8 mouse cellular contexts compared by ENCODE assay signal in the genomic region with DNA sequence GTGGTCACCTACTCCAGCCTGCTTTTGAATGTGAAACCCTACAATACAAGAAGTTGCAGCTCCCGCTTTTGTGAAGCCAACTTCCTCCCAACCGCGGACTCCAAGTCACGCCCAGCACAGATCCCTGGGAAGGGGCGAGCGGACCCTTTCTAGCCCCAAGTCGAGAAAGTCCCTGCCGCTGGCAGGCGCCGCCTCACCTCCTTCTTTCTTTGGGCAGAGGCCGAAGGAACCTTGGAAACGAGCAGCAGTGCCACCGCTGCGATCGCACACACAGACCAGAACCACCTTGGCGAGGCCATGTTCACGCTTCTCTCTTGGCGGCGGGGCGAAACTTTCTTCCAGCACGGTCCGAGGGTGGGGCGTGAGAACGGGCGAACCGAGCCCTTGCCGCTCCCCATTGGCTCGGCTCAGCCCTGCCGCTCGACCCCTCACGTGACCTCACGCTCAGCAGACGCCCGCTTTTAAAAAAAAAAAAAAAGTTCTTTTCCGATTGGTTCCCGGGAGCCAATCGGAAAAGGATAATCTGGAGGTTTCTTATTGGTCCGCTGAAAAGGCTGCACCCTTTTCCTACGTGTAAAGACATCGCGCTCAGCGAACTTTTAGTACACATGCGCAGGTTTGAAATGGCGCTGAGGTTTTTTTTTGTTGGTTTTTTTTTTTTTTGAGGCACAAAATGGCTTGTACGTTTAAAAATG. TPM values are rescaled to one million over a fixed set of nuclear protein-coding genes. Genes with fewer than 3 reads are reported as not detected.
A peak's percentile ranks its signal among the peaks of the same experiment; 100 is the strongest.
DNase-seq lines count a peak whose midpoint lies in the region; ATAC-seq and TF ChIP-seq lines count a peak whose summit lies in the region.

Gene Magt1 (minus strand): TSS at position 442 of the 695 bp plus-strand sequence.

- H3K27ac ChIP-seq in forebrain, embryonic 12.5 days: peak within 1 kb of the TSS; percentile 83
- H3K27ac ChIP-seq in heart, postnatal 0 days (ENCODE audit: low read depth): peak within 1 kb of the TSS; percentile 94
- peak within 1 kb of the TSS; percentile 94 for H3K27ac ChIP-seq in liver, postnatal 0 days (ENCODE audit: low read depth)
- H3K27ac ChIP-seq in neural tube, embryonic 14.5 days (ENCODE audit: low read depth, low read length): peak within 1 kb of the TSS; percentile 74

- H3K36me3 ChIP-seq in E14TG2a.4 (ENCODE audit: insufficient read depth, low read length): no peaks in the 10 kb centered on the region
- no peaks in the 10 kb centered on the region for H3K36me3 ChIP-seq in forebrain, embryonic 12.5 days (replicated peaks)
- no peaks in the 10 kb centered on the region for H3K36me3 ChIP-seq in heart, postnatal 0 days (replicated peaks; ENCODE audit: control insufficient read depth, insufficient read depth, low read length)
- no peaks in the 10 kb centered on the region for H3K36me3 ChIP-seq in liver, postnatal 0 days (replicated peaks; ENCODE audit: insufficient read depth, low read length)
- H3K36me3 ChIP-seq in neural tube, embryonic 14.5 days (ENCODE audit: control insufficient read depth, insufficient read depth, low read length): no peaks in the 10 kb centered on the region

- H3K4me1 ChIP-seq in E14TG2a.4 (replicated peaks; ENCODE audit: low read depth, low read length): peaks cover 23% of the 10 kb centered on the region
- no peaks in the 10 kb centered on the region; the same call in 1 of the 2 replicates for H3K4me1 ChIP-seq in forebrain, embryonic 12.5 days
- H3K4me1 ChIP-seq in heart, postnatal 0 days (ENCODE audit: control insufficient read depth, insufficient read depth): no peaks in the 10 kb centered on the region; the same call in 1 of the 2 replicates
- peaks cover 8% of the 10 kb centered on the region for H3K4me1 ChIP-seq in liver, postnatal 0 days (ENCODE audit: insufficient read depth)
- no peaks in the 10 kb centered on the region for H3K4me1 ChIP-seq in neural tube, embryonic 14.5 days (ENCODE audit: control insufficient read depth, insufficient read depth, low read length)

- peak within 1 kb of the TSS; percentile 51 for H3K4me2 ChIP-seq in forebrain, embryonic 12.5 days
- H3K4me2 ChIP-seq in heart, postnatal 0 days (ENCODE audit: low read depth, low read length): peak within 1 kb of the TSS; percentile 67
- H3K4me2 ChIP-seq in liver, postnatal 0 days (ENCODE audit: low read depth, low read length): peak within 1 kb of the TSS; percentile 73
- peak within 1 kb of the TSS; percentile 46 for H3K4me2 ChIP-seq in neural tube, embryonic 14.5 days (ENCODE audit: low read depth, low read length)

- H3K27me3 ChIP-seq in E14TG2a.4 (ENCODE audit: insufficient read depth, low read length): no peaks in the 10 kb centered on the region
- H3K27me3 ChIP-seq in forebrain, embryonic 12.5 days: no peaks in the 10 kb centered on the region; the same call in 1 of the 2 replicates
- no peaks in the 10 kb centered on the region for H3K27me3 ChIP-seq in heart, postnatal 0 days (ENCODE audit: control insufficient read depth, insufficient read depth, low read length)
- no peaks in the 10 kb centered on the region for H3K27me3 ChIP-seq in liver, postnatal 0 days (ENCODE audit: insufficient read depth, low read length)
- no peaks in the 10 kb centered on the region for H3K27me3 ChIP-seq in neural tube, embryonic 14.5 days (ENCODE audit: control insufficient read depth, insufficient read depth, low read length)

- TF ChIP-seq EP300 in heart, postnatal 0 days (IDR thresholded peaks at IDR 0.05; ENCODE audit: low read depth): no peak
- 0 out of 2 replicates have a peak, but pooled peaks have one; percentile 51 for TF ChIP-seq EP300 in liver, postnatal 0 days (IDR thresholded peaks at IDR 0.05; ENCODE audit: low read depth)

- peak; percentile 95 for ATAC-seq in forebrain, embryonic 12.5 days (ENCODE audit: low FRiP score)
- ATAC-seq in heart, postnatal 0 days (ENCODE audit: insufficient read depth, low read depth): peak; percentile 93
- peak; percentile 95 for ATAC-seq in liver, postnatal 0 days
- ATAC-seq in neural tube, embryonic 14.5 days (ENCODE audit: low read depth): peak; percentile 92

- 12% methylated on average over 44 of the region's 45 CpGs for WGBS in forebrain, embryonic 12.5 days
- 13% methylated on average over 45 of the region's 45 CpGs for WGBS in heart, postnatal 0 days
- 14% methylated on average over 45 of the region's 45 CpGs for WGBS in large intestine, adult 2 months
- WGBS in liver, postnatal 0 days (ENCODE audit: insufficient replicate concordance): 11% methylated on average over 45 of the region's 45 CpGs
- WGBS in neural tube, embryonic 14.5 days: 12% methylated on average over 42 of the region's 45 CpGs

- peak within 1 kb of the TSS; percentile 87 for H3K4me3 ChIP-seq in E14TG2a.4 (replicated peaks; ENCODE audit: low read length)
- peak within 1 kb of the TSS; percentile 55 for H3K4me3 ChIP-seq in forebrain, embryonic 12.5 days (replicated peaks)
- H3K4me3 ChIP-seq in heart, postnatal 0 days (ENCODE audit: low read depth, low read length): peak within 1 kb of the TSS; percentile 71
- H3K4me3 ChIP-seq in liver, postnatal 0 days (ENCODE audit: low read depth, low read length): peak within 1 kb of the TSS; percentile 71
- peak within 1 kb of the TSS; percentile 50 for H3K4me3 ChIP-seq in neural tube, embryonic 14.5 days (ENCODE audit: low read depth, low read length)

- TF ChIP-seq CTCF in E14TG2a.4 (conservative IDR thresholded peaks at IDR 0.05; ENCODE audit: low read length): no peak
- no peak for TF ChIP-seq CTCF in heart, postnatal 0 days (IDR thresholded peaks at IDR 0.05; ENCODE audit: low read depth)
- no peak for TF ChIP-seq CTCF in liver, postnatal 0 days (IDR thresholded peaks at IDR 0.05; ENCODE audit: low read depth)

- H3K9ac ChIP-seq in forebrain, embryonic 12.5 days: peak within 1 kb of the TSS; percentile 57
- peak within 1 kb of the TSS; percentile 65 for H3K9ac ChIP-seq in heart, postnatal 0 days (replicated peaks; ENCODE audit: low read depth, low read length)
- peak within 1 kb of the TSS; percentile 74 for H3K9ac ChIP-seq in liver, postnatal 0 days (replicated peaks)
- peak within 1 kb of the TSS; percentile 41; the same call in 1 of the 2 replicates for H3K9ac ChIP-seq in neural tube, embryonic 14.5 days (replicated peaks; ENCODE audit: low read depth, low read length)

- H3K9me3 ChIP-seq in E14TG2a.4 (ENCODE audit: low read length): no peaks in the 10 kb centered on the region
- no peaks in the 10 kb centered on the region for H3K9me3 ChIP-seq in forebrain, embryonic 12.5 days
- no peaks in the 10 kb centered on the region for H3K9me3 ChIP-seq in heart, postnatal 0 days (replicated peaks; ENCODE audit: control insufficient read depth, low read length)
- no peaks in the 10 kb centered on the region for H3K9me3 ChIP-seq in liver, postnatal 0 days (ENCODE audit: low read length)
- no peaks in the 10 kb centered on the region for H3K9me3 ChIP-seq in neural tube, embryonic 14.5 days (ENCODE audit: control insufficient read depth, low read length)

- DNase-seq in c-Kit-positive CD71-positive TER-119-positive erythroid progenitor cells, embryonic 14.5 days (ENCODE audit: low spot score): peak; percentile 81
- DNase-seq in heart, postnatal 0 days (ENCODE audit: low spot score): peak; percentile 89
- DNase-seq in large intestine, adult 2 months (ENCODE audit: low read depth, low spot score): no peak
- DNase-seq in liver, postnatal 0 days: peak; percentile 89
- DNase-seq in testis, postnatal 10 days (ENCODE audit: low spot score): peak; percentile 84

RNA-seq across cellular contexts. Expression of gene Magt1, which starts in this region (rescaled TPM):
- 33.5 and 38.3 TPM in 2 replicates for polyA plus RNA-seq in forebrain, embryonic 12.5 days (2016; fragmentation: Nextera tagmentation; extraction: Ambion mirVana)
- 32.5 and 39.5 TPM in 2 replicates for total RNA-seq in heart, postnatal 0 days (2014; rRNA removed; ENCODE audit: low replicate concordance)
- 24.2 and 28.0 TPM in 2 replicates for polyA plus RNA-seq in heart, postnatal 0 days (2015; fragmentation: Nextera tagmentation; extraction: Ambion mirVana)
- polyA plus RNA-seq in large intestine, adult 2 months (2012; rRNA removed): 10.3 and 12.6 TPM in 2 replicates
- 21.7 and 22.3 TPM in 2 replicates for polyA plus RNA-seq in liver, postnatal 0 days (2015; fragmentation: Nextera tagmentation; extraction: Ambion mirVana)
- 17.1 and 27.3 TPM in 2 replicates for polyA plus RNA-seq in neural tube, embryonic 14.5 days (2014; fragmentation: Nextera tagmentation; extraction: Ambion mirVana)
